Mouse (Mus musculus) skeletal muscle tissue, adult 2 months (tissue): ENCODE data around the gene Cyb561.

ENCODE experiments used
- DNase-seq: peaks from one replicate; pipeline ENCODE4 v3.0.0-alpha.2; 2012; ENCODE audit warnings: low read depth, low spot score

Gene Cyb561

DNA sequence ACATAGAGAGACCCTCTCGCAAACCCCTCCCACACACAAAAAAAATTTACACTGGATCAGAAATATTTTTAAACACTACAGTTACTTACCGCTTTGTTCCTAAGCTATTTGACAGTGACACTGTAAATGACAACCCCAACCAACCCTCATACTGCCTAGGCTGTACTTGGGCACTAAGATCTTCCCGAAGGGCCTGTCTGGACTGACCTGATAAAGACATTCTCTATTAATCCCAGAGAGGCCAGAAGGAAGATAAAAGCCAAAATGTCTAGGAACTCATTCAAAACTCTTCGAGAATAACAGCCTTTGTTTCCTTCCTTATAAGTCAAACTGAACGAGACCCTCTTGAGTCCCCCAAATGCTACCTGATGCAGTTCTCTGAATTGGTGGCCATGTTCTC lies 31.9 kb downstream of the Cyb561 start:
- no peak for DNase-seq

DNA sequence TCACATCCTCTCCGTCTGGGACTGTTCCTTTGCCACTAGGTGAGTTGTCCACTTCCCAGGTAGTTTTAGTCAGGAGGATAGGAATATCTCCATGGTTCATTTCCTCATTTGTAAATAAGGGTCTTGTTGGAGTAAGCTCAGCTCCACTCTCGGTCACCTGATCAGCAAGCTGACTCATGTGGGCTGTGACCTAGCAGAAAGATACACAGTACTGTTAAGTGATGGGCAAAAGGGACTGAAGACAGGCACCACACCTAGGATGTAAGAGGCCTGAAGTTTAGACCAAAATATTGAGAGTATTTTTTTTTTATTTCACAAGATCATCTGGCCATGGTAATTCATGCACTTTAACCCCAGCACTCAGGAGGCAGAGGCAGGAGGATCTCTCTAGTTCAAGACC lies 32.3 kb downstream of the Cyb561 start:
- no peak for DNase-seq

DNA sequence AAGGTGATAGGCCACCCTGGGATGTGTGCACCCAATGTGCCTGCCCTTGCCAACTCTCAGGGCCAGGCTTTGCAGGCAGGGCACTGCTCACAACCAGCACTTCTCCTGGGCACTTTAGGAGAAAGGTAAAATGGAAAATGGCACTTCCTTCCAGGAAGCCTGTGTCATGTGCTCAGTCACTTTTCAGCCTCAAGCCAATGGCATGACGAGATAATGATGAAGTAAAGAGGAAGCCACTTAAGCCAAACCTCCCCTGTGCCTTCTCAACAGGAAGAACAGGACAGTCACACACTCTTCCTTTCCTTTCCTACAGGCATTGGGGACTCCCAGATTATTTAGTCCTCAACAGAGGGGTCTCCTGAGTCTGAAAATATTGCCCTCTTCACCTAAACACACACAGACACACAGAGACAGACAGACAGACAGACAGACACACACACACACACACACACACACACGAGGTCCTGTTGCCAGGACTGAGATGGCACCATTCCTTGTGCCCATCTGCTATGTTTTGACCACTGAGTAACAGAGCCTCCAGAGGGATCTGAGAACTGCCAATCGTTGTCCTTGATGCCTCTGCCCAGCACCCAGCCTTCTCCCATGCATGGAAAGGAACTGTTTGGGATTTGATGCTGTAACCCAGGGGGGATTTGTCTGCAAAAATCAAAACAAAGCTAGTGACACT lies 32.9 kb downstream of the Cyb561 start:
- DNase-seq = no peak

DNA sequence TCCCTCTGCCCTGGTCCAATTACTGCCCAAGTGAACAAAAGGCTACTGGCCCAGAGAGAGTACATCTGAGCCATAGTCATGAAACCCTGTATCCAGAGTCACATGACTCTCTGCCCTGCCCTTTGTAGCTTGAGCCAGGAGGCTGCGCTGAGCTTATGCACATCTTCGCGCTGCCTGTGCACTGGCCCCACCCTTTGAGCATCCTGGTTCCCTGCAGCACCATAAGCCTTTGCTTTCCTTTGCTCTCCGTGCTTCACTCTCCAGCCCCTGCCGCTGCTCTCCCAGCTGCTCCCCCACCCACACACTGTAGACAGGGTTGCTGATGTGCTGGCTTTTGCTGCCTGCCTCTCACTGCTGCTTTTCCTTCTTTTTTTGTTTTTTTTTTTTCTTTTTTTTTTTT lies 39.6 kb downstream of the Cyb561 start:
- DNase-seq = no peak

DNA sequence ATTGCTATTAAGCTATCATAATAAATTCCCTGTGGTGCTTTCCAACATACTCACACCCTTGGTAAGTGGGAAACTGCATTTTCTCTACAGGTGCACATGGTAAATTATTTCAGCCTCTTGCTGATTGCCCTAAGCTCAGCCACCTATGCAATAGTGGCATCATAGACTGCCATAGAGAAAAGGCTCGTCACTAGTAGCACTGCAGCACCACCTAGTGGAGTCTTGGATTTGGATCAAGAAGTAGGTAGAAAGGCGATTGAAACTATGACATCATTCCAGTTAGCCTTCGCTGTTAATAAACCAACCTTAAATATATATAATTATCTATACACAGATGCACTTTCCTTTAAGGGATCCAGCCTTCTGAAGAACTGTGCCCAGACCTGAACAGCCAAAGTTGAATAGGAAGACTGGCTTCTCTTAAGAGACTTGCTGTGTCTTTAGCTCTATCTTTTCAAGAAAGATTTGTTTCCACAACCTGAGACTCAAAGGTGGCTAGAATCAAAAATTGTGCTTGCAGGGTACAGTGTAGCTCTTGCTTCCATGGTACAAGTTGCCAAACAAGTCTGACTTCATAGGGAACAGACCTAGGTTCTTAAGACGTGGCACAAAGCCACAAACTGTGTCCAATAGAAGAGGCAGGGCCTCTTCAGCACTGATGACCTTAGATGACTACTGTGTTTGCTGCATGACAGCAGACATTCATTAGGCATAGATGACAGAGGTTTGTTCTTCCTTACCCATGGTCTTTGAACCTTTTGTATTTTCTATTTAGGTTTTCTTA lies 41.4 kb downstream of the Cyb561 start:
- peak; percentile 50 for DNase-seq

DNA sequence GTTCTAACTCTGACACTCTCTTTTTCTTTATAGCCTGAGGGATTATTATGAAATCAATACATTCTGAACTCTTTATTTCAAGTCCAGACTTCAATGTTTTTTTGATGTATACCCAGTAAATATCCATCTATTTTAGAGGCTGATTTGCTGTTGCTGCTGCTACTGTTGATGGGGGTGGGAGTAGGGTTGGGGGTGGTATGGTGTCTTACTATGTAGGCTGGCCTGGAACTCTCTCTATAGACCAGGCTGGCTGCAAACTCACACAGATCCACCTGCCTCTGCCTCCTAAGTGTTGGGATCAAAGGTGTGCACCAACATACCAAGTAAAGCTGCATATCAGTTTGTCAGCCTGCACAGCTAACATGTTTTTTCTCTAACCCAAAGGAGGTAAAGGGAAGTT lies 42.0 kb downstream of the Cyb561 start:
- DNase-seq = no peak

DNA sequence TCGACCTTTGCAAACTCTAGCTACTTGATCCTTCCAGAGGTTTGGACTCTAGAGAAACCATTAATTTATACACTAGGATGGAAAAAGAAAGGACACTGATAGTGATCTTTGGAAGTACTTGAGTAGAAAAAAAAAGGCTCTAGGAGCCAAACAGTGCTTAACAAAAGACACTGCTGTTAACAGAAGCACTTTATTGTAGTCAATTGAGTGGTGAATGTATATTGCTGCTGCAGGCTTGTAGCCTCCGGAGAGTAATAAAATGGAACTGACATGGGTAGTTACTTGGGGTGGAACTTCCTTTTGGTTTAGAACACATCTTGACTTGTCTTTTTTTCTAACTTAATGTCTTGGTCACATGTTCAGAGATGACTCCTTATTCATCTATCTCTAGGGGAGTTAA lies 43.5 kb downstream of the Cyb561 start:
- DNase-seq = no peak

DNA sequence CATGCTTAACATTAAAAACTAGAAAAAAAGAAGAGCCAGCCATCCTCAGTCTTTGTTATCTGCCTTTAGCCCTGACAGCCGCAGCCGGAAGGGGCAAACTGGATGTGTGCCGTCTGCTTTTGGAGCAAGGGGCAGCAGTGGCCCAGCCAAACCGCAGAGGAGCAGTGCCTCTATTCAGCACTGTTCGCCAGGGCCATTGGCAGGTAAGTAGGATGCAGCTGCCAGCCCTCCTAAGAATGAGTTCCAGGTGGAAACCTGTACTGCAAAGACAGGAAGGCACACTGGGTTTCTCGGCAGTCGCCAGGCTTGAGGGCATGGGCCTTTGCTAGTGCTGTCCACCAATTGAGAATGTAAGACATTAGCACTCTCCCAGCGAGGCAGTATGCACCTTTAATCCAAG lies 44.2 kb downstream of the Cyb561 start:
- DNase-seq = no peak

DNA sequence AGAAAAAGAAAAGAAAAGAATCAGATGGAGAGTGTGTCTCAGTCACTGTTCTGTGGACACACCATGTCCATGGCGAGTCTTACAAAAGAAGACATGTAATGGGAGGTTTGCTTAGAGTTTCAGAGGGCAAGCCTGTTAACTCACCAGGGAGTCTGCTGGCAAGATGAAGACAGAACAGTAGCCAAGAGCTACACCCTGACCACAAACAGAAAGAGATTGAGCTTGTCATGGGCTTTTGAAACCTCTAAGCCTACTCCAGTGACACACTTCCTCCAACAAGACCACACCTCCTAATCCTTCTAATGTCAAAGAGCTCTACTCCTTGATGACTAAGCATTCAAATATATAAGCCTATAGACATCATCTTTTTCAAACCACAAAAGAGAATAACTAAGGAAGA lies 45.8 kb downstream of the Cyb561 start:
- DNase-seq = no peak

DNA sequence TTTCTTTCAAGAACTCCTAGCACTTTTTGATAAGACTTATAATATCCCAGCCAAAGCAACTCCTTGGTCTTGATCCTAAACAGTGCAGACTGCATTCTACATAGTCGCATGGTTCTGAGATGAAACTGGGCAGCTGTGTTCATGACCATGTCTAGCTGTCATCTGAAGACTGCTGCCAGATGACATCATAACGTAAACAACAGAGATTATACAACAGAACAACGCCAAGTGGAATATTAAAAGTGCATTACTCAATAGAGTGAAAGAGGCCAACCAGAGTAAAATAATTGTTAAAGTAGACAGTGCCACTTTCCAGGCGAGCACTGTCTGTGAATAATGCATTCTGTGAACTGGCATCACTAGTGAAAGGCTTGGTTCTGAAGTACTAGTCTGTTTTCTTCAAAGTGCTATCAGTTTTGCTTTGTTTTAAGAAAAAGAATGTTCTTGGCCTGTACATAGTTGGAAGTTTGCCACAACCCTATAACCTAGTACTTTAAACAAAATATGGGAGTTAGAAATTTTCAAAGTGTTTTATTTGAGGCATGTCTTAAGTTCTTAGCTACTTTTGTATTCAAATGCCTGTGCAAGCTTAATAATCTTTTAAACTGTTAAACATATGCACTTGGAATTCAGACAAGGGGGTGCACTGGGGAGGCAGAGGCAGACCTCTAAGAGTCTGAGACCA lies 47.5 kb downstream of the Cyb561 start:
- no peak for DNase-seq

DNA sequence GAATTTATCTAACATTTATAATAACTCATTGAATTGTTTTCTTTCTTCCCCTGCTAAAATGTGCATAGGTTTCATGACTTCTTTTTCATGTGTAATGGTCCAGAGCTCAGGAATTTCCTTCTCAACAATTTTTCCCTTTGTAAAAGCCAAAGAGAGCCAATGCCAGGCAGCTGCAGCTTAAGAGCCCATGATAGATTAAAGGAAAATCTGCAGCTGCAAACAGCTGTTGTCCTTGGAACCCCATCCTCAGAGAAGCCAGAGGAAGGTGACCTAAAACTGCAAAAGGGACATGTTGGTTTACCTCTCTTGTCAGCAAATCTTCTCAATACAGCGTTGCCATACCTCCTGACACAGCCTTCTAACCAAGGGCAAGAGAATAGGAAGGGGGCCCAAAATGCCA lies 50.2 kb downstream of the Cyb561 start:
- no peak for DNase-seq

DNA sequence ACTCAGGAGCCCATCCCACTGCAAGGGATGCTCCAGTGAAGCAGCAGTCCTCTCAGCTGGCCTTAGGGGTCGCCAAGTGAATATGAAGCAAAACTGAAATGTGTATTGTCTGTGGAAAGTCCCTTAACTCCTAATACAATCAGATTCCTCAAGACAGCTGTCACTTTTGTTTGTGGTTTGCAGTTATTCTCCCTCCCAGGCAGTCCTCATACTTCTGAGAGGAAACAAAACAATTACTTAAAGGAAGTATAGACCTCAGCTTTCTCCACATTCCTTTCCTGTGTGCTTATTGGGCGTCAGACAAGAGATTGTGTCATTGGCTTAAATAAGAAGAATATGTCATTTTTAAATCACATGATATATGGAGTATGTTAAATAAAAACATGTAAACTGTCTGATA lies 51.6 kb downstream of the Cyb561 start:
- no peak for DNase-seq

DNA sequence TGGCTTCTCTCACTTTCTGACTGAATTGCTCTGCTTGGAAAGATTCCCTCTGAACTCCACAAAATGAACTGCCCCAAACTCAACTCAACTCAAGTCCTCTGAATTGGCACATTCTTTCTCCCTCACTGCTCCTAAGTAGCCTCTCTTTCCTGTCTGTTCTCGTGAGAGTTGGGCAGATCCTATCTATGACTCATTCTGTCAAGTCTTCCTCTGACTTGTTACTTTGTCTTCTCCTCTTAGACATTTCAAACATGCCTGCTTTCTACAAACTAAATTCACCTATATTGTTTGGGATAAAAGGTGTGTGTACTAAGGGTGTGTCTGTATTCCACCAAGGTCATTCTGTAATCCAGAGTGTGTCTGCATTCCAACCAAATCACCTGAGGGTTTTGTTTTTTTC lies 54.0 kb downstream of the Cyb561 start:
- DNase-seq = no peak

DNA sequence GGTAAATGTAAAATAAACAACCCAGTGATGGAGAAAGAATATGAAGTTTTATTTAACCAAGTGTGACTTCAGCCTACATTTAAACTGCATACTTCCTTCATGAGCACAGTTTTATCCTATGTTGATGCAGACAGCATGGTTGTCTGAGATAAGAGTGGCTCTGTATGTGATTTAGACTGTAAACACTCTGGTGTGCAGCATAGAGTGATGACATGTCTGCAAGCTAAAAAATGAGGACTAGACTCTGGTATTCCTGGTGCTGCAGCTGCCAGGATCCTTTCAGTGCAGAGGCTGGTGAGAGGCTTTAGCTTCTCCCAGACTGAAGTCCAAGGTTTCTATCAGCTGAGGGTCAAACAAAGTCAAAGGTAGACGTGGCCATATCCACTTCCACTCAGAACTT lies 65.9 kb downstream of the Cyb561 start:
- DNase-seq = no peak

DNA sequence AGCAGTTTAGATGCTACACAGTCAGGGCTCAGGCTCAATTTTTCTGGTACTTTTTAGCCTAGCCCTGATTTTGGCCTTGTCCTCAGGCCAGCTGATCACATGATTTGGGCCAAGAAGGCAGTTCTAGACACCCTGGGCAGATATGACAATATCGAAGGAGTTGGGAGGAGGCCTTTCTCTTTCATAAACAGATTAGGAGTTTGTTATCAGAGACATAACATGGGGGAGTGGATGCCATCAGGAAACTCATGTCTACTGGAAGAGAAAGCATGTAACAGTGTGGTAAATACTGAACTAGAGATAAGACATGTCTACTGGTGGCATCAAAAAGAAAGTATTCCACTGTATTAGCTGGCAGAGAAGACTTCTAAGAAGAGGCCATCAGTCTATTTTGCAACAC lies 67.6 kb downstream of the Cyb561 start:
- no peak for DNase-seq
